Mouse (Mus musculus): Measurements from ENCODE around the gene Mrpl47. TPM values are rescaled to one million over a fixed set of nuclear protein-coding genes. Genes with fewer than 3 reads are reported as not detected.

Mrpl47 gene
- 0.66 and 0.68 TPM in 2 replicates for polyA plus RNA-seq (2012; ENCODE audit: low replicate concordance)

GRCm38 (mm10) chr3:32737172-32737655, at the start of gene Mrpl47:
Gene Mrpl47 (minus strand): TSS chr3:32737605.

GRCm38 (mm10) chr3:32736244-32737171, 897 bp downstream of the Mrpl47 start, which contains the start of gene Ndufb5:
Gene Ndufb5 (plus strand): TSS chr3:32736990.

GRCm38 (mm10) chr3:32705647-32706348, 31.6 kb downstream of the Mrpl47 start, which contains the start of gene Actl6a:
Gene Actl6a (plus strand): TSS chr3:32706298.

Other genes starting within 250 kb of the Mrpl47 start
- 0.13 and 0.35 TPM in 2 replicates for gene Kcnmb3, start 245.4 kb downstream of the Mrpl47 start, polyA plus RNA-seq (2012; ENCODE audit: low replicate concordance)
- gene Zfp639, start 227.3 kb downstream of the Mrpl47 start, polyA plus RNA-seq (2012; ENCODE audit: low replicate concordance): 5.0 and 6.1 TPM in 2 replicates
- 3.7 and 6.0 TPM in 2 replicates for gene Mfn1, start 208.1 kb downstream of the Mrpl47 start, polyA plus RNA-seq (2012; ENCODE audit: low replicate concordance)
- gene Gnb4, start 121.0 kb downstream of the Mrpl47 start, polyA plus RNA-seq (2012; ENCODE audit: low replicate concordance): 2.3 and 2.5 TPM in 2 replicates
- gene Actl6a, start 31.3 kb downstream of the Mrpl47 start, polyA plus RNA-seq (2012; ENCODE audit: low replicate concordance): 8.9 and 11.8 TPM in 2 replicates
- 3.7 and 60.8 TPM in 2 replicates for gene Ndufb5, start 615 bp downstream of the Mrpl47 start, polyA plus RNA-seq (2012; ENCODE audit: low replicate concordance)
- gene Usp13, start 79.9 kb upstream of the Mrpl47 start, polyA plus RNA-seq (2012; ENCODE audit: low replicate concordance): not detected in 2 replicates

Data from hematopoietic multipotent progenitor cell, adult 10-12 weeks (in vitro differentiated cells).